8 mouse cellular contexts compared by ENCODE assay signal in genomic region chr6:72260981-72261682, GRCm38 (mm10). TPM values are rescaled to one million over a fixed set of nuclear protein-coding genes. Genes with fewer than 3 reads are reported as not detected.
A peak's percentile ranks its signal among the peaks of the same experiment; 100 is the strongest.
DNase-seq lines count a peak whose midpoint lies in the region; ATAC-seq lines count a peak whose summit lies in the region.

No protein-coding gene starts in this region.

- no peak overlapping the region for H3K27ac ChIP-seq in embryonic facial prominence, embryonic 14.5 days (replicated peaks; ENCODE audit: low read depth, low read length)
- peak overlapping the region; percentile 31 for H3K27ac ChIP-seq in heart, embryonic 10.5 days
- H3K27ac ChIP-seq in kidney, embryonic 14.5 days (ENCODE audit: low read depth, low read length) = no peak overlapping the region
- H3K27ac ChIP-seq in limb, embryonic 15.5 days = no peak overlapping the region

- peak; percentile 83 for DNase-seq in 416B (ENCODE audit: low read depth)
- peak; percentile 79 to 82 for DNase-seq in adrenal gland, postnatal 4 days (ENCODE audit: low spot score in 2 of 2)
- peak; percentile 91 for DNase-seq in embryonic facial prominence, embryonic 14.5 days (ENCODE audit: low spot score)
- DNase-seq in heart, embryonic 10.5 days (ENCODE audit: low spot score) = peak; percentile 96
- DNase-seq in monocyte, adult 2 months (ENCODE audit: low read depth in 1 of 2, low spot score in 2 of 2) = peak; percentile 27 to 55
- DNase-seq in spleen, postnatal 36 days (ENCODE audit: low spot score in 2 of 2) = peak; percentile 67 to 68

- H3K4me3 ChIP-seq in embryonic facial prominence, embryonic 14.5 days (ENCODE audit: low read depth, low read length) = no peak overlapping the region
- H3K4me3 ChIP-seq in heart, embryonic 10.5 days = peak overlapping the region; percentile 15; the same call in 1 of the 2 replicates
- H3K4me3 ChIP-seq in kidney, embryonic 14.5 days (ENCODE audit: low read length) = no peak overlapping the region
- no peak overlapping the region for H3K4me3 ChIP-seq in limb, embryonic 15.5 days

- no peaks in the 10 kb centered on the region for H3K9me3 ChIP-seq in embryonic facial prominence, embryonic 14.5 days (ENCODE audit: control insufficient read depth, low read length)
- H3K9me3 ChIP-seq in heart, embryonic 10.5 days = no peaks in the 10 kb centered on the region
- no peaks in the 10 kb centered on the region for H3K9me3 ChIP-seq in kidney, embryonic 14.5 days (ENCODE audit: control insufficient read depth, low read length)
- no peaks in the 10 kb centered on the region for H3K9me3 ChIP-seq in limb, embryonic 15.5 days

- no peak overlapping the region for H3K4me2 ChIP-seq in embryonic facial prominence, embryonic 14.5 days (ENCODE audit: low read depth, low read length)
- no peak overlapping the region for H3K4me2 ChIP-seq in kidney, embryonic 14.5 days (replicated peaks; ENCODE audit: low read depth, low read length)
- H3K4me2 ChIP-seq in limb, embryonic 15.5 days = no peak overlapping the region

- peak; percentile 92 for ATAC-seq in embryonic facial prominence, embryonic 14.5 days (ENCODE audit: low read depth)
- ATAC-seq in kidney, embryonic 14.5 days (ENCODE audit: low FRiP score, low TSS enrichment) = peak; percentile 91
- peak; percentile 83; the same call in 1 of the 2 replicates for ATAC-seq in limb, embryonic 15.5 days (ENCODE audit: insufficient number of reproducible peaks, low FRiP score, low TSS enrichment, low read depth)

- H3K9ac ChIP-seq in embryonic facial prominence, embryonic 14.5 days (ENCODE audit: low read depth, low read length) = no peak overlapping the region
- H3K9ac ChIP-seq in kidney, embryonic 14.5 days (ENCODE audit: low read depth, low read length) = no peak overlapping the region
- H3K9ac ChIP-seq in limb, embryonic 15.5 days = no peak overlapping the region

- no peaks in the 10 kb centered on the region for H3K27me3 ChIP-seq in embryonic facial prominence, embryonic 14.5 days (replicated peaks; ENCODE audit: control insufficient read depth, insufficient read depth, low read length)
- peaks cover 8% of the 10 kb centered on the region; the same call in 1 of the 2 replicates for H3K27me3 ChIP-seq in heart, embryonic 10.5 days (ENCODE audit: insufficient read depth, poor library complexity, severe bottlenecking)
- H3K27me3 ChIP-seq in kidney, embryonic 14.5 days (ENCODE audit: control insufficient read depth, insufficient read depth, low read length) = no peaks in the 10 kb centered on the region
- no peaks in the 10 kb centered on the region; the same call in 1 of the 2 replicates for H3K27me3 ChIP-seq in limb, embryonic 15.5 days

- no peaks in the 10 kb centered on the region for H3K4me1 ChIP-seq in embryonic facial prominence, embryonic 14.5 days (ENCODE audit: control insufficient read depth, insufficient read depth, low read length)
- H3K4me1 ChIP-seq in heart, embryonic 10.5 days = peaks cover 22% of the 10 kb centered on the region
- H3K4me1 ChIP-seq in kidney, embryonic 14.5 days (ENCODE audit: control insufficient read depth, insufficient read depth, low read length) = no peaks in the 10 kb centered on the region
- peaks cover 4% of the 10 kb centered on the region for H3K4me1 ChIP-seq in limb, embryonic 15.5 days

- 29% methylated on average over 19 of the region's 19 CpGs for WGBS in embryonic facial prominence, embryonic 14.5 days
- 26% methylated on average over 19 of the region's 19 CpGs for WGBS in heart, embryonic 10.5 days
- 29% methylated on average over 19 of the region's 19 CpGs for WGBS in kidney, embryonic 14.5 days
- 29% methylated on average over 19 of the region's 19 CpGs for WGBS in limb, embryonic 15.5 days

- no peaks in the 10 kb centered on the region for H3K36me3 ChIP-seq in embryonic facial prominence, embryonic 14.5 days (ENCODE audit: control insufficient read depth, insufficient read depth, low read length)
- no peaks in the 10 kb centered on the region for H3K36me3 ChIP-seq in heart, embryonic 10.5 days
- no peaks in the 10 kb centered on the region for H3K36me3 ChIP-seq in kidney, embryonic 14.5 days (ENCODE audit: control insufficient read depth, insufficient read depth, low read length)
- no peaks in the 10 kb centered on the region for H3K36me3 ChIP-seq in limb, embryonic 15.5 days

RNA-seq across cellular contexts. Expression of gene Atoh8, which starts 25.8 kb away (rescaled TPM):
- total RNA-seq in adrenal gland, postnatal 4 days (2021) = 1 to 10 TPM; 3.8 to 4.1 TPM
- 12.1 and 12.9 TPM in 2 replicates for polyA plus RNA-seq in embryonic facial prominence, embryonic 14.5 days (2014; fragmentation: Nextera tagmentation; extraction: Ambion mirVana)
- 10.9 and 15.7 TPM in 2 replicates for polyA plus RNA-seq in heart, embryonic 10.5 days (2016; fragmentation: Nextera tagmentation; extraction: Ambion mirVana)
- 13.3 and 14.2 TPM in 2 replicates for polyA plus RNA-seq in kidney, embryonic 14.5 days (2014; fragmentation: Nextera tagmentation; extraction: Ambion mirVana)
- polyA plus RNA-seq in limb, embryonic 15.5 days (2015; fragmentation: Nextera tagmentation; extraction: Ambion mirVana) = 17.0 and 20.2 TPM in 2 replicates

RNA-seq across cellular contexts. Expression of gene Sftpb, which starts 43.3 kb away (rescaled TPM):
- not detected for total RNA-seq in adrenal gland, postnatal 4 days (2021)
- not detected in 2 replicates for polyA plus RNA-seq in embryonic facial prominence, embryonic 14.5 days (2014; fragmentation: Nextera tagmentation; extraction: Ambion mirVana)
- polyA plus RNA-seq in heart, embryonic 10.5 days (2016; fragmentation: Nextera tagmentation; extraction: Ambion mirVana) = 0.12 and 0.30 TPM in 2 replicates
- polyA plus RNA-seq in kidney, embryonic 14.5 days (2014; fragmentation: Nextera tagmentation; extraction: Ambion mirVana) = not detected in 2 replicates
- polyA plus RNA-seq in limb, embryonic 15.5 days (2015; fragmentation: Nextera tagmentation; extraction: Ambion mirVana) = not detected in 2 replicates

Comparison
In these comparisons a context has a peak if more than half of its experiments do, and no peak if none do; other contexts are left out.
1. DNase-seq: peak in every context shown above with its lines; median percentile 96 in heart, embryonic 10.5 days; 91 in embryonic facial prominence, embryonic 14.5 days; 83 in 416B; 80 in adrenal gland, postnatal 4 days; 68 in spleen, postnatal 36 days; 41 in monocyte, adult 2 months.